Comparison of ENCODE assay signal across 9 mouse cellular contexts in the genomic region with DNA sequence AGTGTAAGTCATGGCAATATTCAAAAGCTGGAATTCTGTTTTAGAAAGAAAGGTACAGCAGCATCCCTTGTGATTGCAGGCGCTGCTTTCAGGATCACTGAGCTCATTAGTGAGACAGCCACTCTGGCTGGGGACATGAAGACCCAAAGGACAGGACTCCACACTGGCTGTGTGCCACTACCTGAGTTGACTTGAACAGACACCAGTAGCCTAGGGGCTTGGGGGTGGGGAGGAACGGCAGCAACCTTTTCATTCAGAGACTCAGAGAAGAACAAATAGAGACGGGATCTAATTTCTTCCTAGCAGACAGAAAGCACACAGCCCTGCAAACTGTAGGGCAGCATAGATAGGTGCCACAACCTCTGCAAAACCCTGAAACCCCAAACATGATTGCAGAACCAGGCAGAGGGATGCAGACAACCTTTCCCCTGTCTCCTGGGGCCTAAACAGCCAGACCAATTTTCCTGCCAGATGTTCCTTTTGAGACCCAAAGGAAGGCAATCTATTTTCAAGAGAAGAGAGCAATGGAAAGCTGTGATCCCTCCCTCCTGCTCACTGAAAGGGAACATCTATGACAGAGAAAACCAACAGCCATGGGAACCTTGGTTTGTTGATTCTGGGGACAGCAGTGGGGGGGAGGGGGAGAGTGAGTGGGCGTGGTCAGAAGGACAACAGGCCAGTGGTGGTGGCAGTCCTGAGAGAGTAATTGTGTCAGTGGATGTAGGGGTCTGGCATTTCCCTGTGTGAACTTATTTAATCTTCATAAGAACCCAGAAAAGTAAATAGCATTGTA. TPM values are rescaled to one million over a fixed set of nuclear protein-coding genes. Genes with fewer than 3 reads are reported as not detected.
DNase-seq lines count a peak whose midpoint lies in the region; ATAC-seq and TF ChIP-seq lines count a peak whose summit lies in the region.
"Had no signal": no experiment of that assay in that cellular context is flagged by ENCODE, and none has a peak within 500 bp of the region (broad histone marks: within the 10 kb centered on the region; RNA-seq: fewer than 3 reads in every experiment).

No protein-coding gene starts in this region.

- WGBS in embryonic facial prominence, embryonic 15.5 days: 24% methylated on average over 4 of the region's 4 CpGs
- WGBS in hindbrain, postnatal 0 days: 7% methylated on average over 4 of the region's 4 CpGs

- H3K36me3 ChIP-seq in embryonic facial prominence, embryonic 15.5 days: no peaks in the 10 kb centered on the region
- H3K36me3 ChIP-seq in hindbrain, postnatal 0 days (ENCODE audit: insufficient read depth, low read length): no peaks in the 10 kb centered on the region

- H3K4me1 ChIP-seq in embryonic facial prominence, embryonic 15.5 days: peaks cover 10% of the 10 kb centered on the region
- peaks cover 14% of the 10 kb centered on the region for H3K4me1 ChIP-seq in hindbrain, postnatal 0 days (ENCODE audit: insufficient read depth, low read length)

- H3K4me3 ChIP-seq in embryonic facial prominence, embryonic 15.5 days (replicated peaks): no peak overlapping the region
- H3K4me3 ChIP-seq in hindbrain, postnatal 0 days (ENCODE audit: low read length): no peak overlapping the region

- peak; percentile 64 for DNase-seq in gastrocnemius, adult 18-20 months (ENCODE audit: low spot score)
- no peak for DNase-seq in gastrocnemius, adult 8-10 months (ENCODE audit: low spot score in 2 of 2)
- DNase-seq in ZHBTc4 (ENCODE audit: low read depth, low spot score): peak; percentile 11
- DNase-seq in hindbrain, postnatal 0 days (ENCODE audit: low spot score): peak; percentile 54
- peak; percentile 53 for DNase-seq in testis, postnatal 10 days (ENCODE audit: low spot score)
- DNase-seq in urinary bladder, postnatal 25 days (ENCODE audit: low spot score): no peak
- no peak for DNase-seq in spleen, postnatal 10 days (ENCODE audit: low spot score in 2 of 2)

- H3K27me3 ChIP-seq in embryonic facial prominence, embryonic 15.5 days: no peaks in the 10 kb centered on the region
- H3K27me3 ChIP-seq in hindbrain, postnatal 0 days (ENCODE audit: insufficient read depth, low read length): no peaks in the 10 kb centered on the region

- TF ChIP-seq CTCF in hindbrain, postnatal 0 days (IDR thresholded peaks at IDR 0.05; ENCODE audit: low read depth): no peak

- H3K27ac ChIP-seq in embryonic facial prominence, embryonic 15.5 days (replicated peaks): peak overlapping the region; percentile 48; the same call in 1 of the 2 replicates
- peak overlapping the region; percentile 74 for H3K27ac ChIP-seq in hindbrain, postnatal 0 days

- H3K4me2 ChIP-seq in embryonic facial prominence, embryonic 15.5 days (replicated peaks): no peak overlapping the region
- H3K4me2 ChIP-seq in hindbrain, postnatal 0 days (ENCODE audit: low read depth, low read length): no peak overlapping the region

- no peak overlapping the region for H3K9ac ChIP-seq in embryonic facial prominence, embryonic 15.5 days
- 0 out of 2 replicates have a peak overlapping the region, but pooled peaks have one; percentile 13 for H3K9ac ChIP-seq in hindbrain, postnatal 0 days (replicated peaks; ENCODE audit: low read length)

- peak; percentile 52; the same call in 1 of the 2 replicates for ATAC-seq in embryonic facial prominence, embryonic 15.5 days (ENCODE audit: insufficient number of reproducible peaks, low FRiP score, low TSS enrichment, low read depth)
- ATAC-seq in hindbrain, postnatal 0 days: no peak

- no peaks in the 10 kb centered on the region for H3K9me3 ChIP-seq in embryonic facial prominence, embryonic 15.5 days (replicated peaks)
- no peaks in the 10 kb centered on the region for H3K9me3 ChIP-seq in hindbrain, postnatal 0 days (ENCODE audit: low read length)

RNA-seq across cellular contexts. Expression of a gene that starts 57.2 kb away (rescaled TPM):
- 100 to 1,000 TPM; 493 to 680 TPM for total RNA-seq in gastrocnemius, adult 18-20 months (2021)
- 100 to 1,000 TPM; 231 to 631 (median 418) TPM for total RNA-seq in gastrocnemius, adult 8-10 months (2022)
- polyA plus RNA-seq in embryonic facial prominence, embryonic 15.5 days (2015; fragmentation: Nextera tagmentation; extraction: Ambion mirVana): 16.6 TPM in 2 replicates
- 27.2 and 33.6 TPM in 2 replicates for total RNA-seq in hindbrain, postnatal 0 days (2014; rRNA removed)
- polyA plus RNA-seq in hindbrain, postnatal 0 days (2015; fragmentation: Nextera tagmentation; extraction: Ambion mirVana): 12.9 and 14.8 TPM in 2 replicates
- total RNA-seq: common myeloid progenitor, adult 5-6 weeks had no signal

Comparison
In these comparisons a context has a peak if more than half of its experiments do, and no peak if none do; other contexts are left out.
1. DNase-seq: peak in gastrocnemius, adult 18-20 months (single experiment), ZHBTc4 (single experiment), hindbrain, postnatal 0 days (single experiment) and testis, postnatal 10 days (single experiment); none in gastrocnemius, adult 8-10 months (0 of 2), urinary bladder, postnatal 25 days (single experiment) and spleen, postnatal 10 days (0 of 2).